Mouse (Mus musculus) embryonic facial prominence, embryonic 15.5 days (tissue): Measurements from ENCODE around the gene Slc34a2. TPM values are rescaled to one million over a fixed set of nuclear protein-coding genes. Genes with fewer than 3 reads are reported as not detected.

Experiments
- ATAC-seq: fragments of 200-750 bp; cut with Nextera tagmentation; 2 replicates; pipeline ENCODE4 v1.8.0; 2017; ENCODE audit warnings: low read depth, moderate TSS enrichment; ENCODE audit not compliant: insufficient number of reproducible peaks, low FRiP score, low TSS enrichment
- H3K27ac ChIP-seq: fragments of 300-500 bp; sonication (generic); replicated peaks from 2 replicates; pipeline ENCODE4 v1.5.1; 2015; ENCODE audit warnings: mild to moderate bottlenecking, inconsistent platforms
- H3K27me3 ChIP-seq: fragments of 300-500 bp; sonication (generic); 2 replicates; pipeline ENCODE4 v1.6.1; 2015; ENCODE audit warnings: inconsistent platforms
- H3K36me3 ChIP-seq: fragments of 300-500 bp; sonication (generic); 2 replicates; pipeline ENCODE4 v1.6.1; 2015; ENCODE audit warnings: mild to moderate bottlenecking, inconsistent platforms
- H3K4me1 ChIP-seq: fragments of 300-500 bp; sonication (generic); 2 replicates; pipeline ENCODE4 v1.6.1; 2015; ENCODE audit warnings: inconsistent platforms
- H3K4me2 ChIP-seq: fragments of 300-500 bp; sonication (generic); replicated peaks from 2 replicates; pipeline ENCODE4 v1.6.1; 2015; ENCODE audit warnings: mild to moderate bottlenecking, inconsistent platforms
- H3K4me3 ChIP-seq: fragments of 300-500 bp; sonication (generic); replicated peaks from 2 replicates; pipeline ENCODE4 v1.5.1; 2015; ENCODE audit warnings: mild to moderate bottlenecking, inconsistent platforms
- H3K9ac ChIP-seq: fragments of 300-500 bp; sonication (generic); 2 replicates; pipeline ENCODE4 v1.6.1; 2015; ENCODE audit warnings: inconsistent platforms
- H3K9me3 ChIP-seq: fragments of 300-500 bp; sonication (generic); replicated peaks from 2 replicates; pipeline ENCODE4 v1.6.1; 2016; ENCODE audit warnings: inconsistent platforms
- WGBS: fragments of 180-500 bp; shearing (Covaris S2); methylation state at CpG from one replicate; pipeline ENCODE4 v1.1.7; 2015; 5-methylcytosine and 5-hydroxymethylcytosine counted together
- polyA plus RNA-seq: library from polyadenylated mRNA; unstranded; fragments of >200 nt; fragmentation: Nextera tagmentation; extraction: Ambion mirVana; gene quantifications from 2 replicates; pipeline ENCODE4 v1.2.1, GENCODE M21; 2015

Slc34a2 gene
- polyA plus RNA-seq, 1 experiment from 2014 or later: 1.4 TPM

DNA sequence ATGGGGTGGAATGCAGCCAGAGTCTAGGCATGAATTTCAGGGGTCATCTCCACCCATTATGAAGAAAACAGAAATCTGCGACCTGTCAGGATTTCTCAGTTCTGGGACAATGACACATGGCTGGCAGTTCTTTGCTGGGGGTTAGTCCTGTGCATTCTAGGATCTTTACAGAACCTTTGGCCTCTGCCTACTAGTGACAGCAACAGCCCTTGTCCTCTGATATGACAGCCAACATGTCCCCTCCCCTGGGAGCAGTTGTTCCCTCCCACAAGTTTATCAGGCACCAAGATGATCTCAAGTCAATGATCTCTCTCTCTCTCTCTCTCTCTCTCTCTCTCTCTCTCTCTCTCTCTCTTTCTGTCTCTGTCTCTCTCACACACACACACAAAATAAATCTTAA, 6.5 kb upstream of the Slc34a2 start:
- H3K9me3 ChIP-seq: no peaks in the 10 kb centered on the region
- no peaks in the 10 kb centered on the region for H3K27me3 ChIP-seq
- no peak overlapping the region for H3K9ac ChIP-seq
- ATAC-seq: no peak
- no peak overlapping the region for H3K4me2 ChIP-seq
- H3K36me3 ChIP-seq: no peaks in the 10 kb centered on the region
- H3K27ac ChIP-seq: no peak overlapping the region
- no peaks in the 10 kb centered on the region for H3K4me1 ChIP-seq
- 89% methylated on average over 1 of the region's 1 CpGs for WGBS
- H3K4me3 ChIP-seq: no peak overlapping the region

DNA sequence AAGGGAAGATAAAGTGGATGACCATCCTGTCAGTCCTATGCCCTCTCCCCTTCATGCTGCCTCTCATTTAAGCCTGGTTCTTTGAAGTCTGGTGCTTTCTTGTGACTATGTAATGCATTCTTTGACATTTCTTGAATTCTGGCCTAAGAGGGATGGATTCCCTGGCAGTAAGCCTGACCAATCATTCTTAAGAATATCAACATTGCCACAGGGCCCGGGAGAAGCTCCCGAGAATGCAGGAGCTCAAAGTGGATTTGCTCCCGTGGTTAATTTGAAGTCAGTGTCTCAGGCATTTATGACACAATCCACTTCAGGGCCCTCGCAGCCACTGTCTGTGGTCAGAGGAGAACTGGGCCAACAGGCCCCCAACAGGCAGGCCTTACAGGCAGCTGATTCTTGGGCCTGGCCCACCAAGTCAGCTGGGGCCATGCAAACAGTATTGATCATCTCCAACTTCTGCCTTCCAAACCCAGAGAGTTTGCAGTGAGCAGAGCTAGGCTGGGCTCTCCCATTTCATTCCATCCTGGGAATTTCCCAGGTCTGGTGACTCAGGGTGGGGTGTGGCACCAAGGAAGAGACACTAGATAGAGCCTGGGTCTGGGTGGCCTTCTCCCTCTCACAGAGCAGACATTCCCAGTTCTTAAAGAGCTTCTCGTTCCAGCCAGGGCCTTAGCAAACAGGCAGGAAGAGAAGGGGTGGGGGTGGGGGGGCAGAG, 4.3 kb downstream of the Slc34a2 start:
- Histone ChIP-seq H3K27me3 (no peaks in the 10 kb centered on the region), H3K4me2 (no peak overlapping the region), H3K9me3 (no peaks in the 10 kb centered on the region), H3K36me3 (no peaks in the 10 kb centered on the region), H3K4me3 (no peak overlapping the region), H3K27ac (no peak overlapping the region), H3K9ac (no peak overlapping the region), H3K4me1 (peaks cover 7% of the 10 kb centered on the region; the same call in 1 of the 2 replicates)
- ATAC-seq: no peak; the same call in 1 of the 2 replicates
- WGBS: 34% methylated on average over 5 of the region's 5 CpGs

DNA sequence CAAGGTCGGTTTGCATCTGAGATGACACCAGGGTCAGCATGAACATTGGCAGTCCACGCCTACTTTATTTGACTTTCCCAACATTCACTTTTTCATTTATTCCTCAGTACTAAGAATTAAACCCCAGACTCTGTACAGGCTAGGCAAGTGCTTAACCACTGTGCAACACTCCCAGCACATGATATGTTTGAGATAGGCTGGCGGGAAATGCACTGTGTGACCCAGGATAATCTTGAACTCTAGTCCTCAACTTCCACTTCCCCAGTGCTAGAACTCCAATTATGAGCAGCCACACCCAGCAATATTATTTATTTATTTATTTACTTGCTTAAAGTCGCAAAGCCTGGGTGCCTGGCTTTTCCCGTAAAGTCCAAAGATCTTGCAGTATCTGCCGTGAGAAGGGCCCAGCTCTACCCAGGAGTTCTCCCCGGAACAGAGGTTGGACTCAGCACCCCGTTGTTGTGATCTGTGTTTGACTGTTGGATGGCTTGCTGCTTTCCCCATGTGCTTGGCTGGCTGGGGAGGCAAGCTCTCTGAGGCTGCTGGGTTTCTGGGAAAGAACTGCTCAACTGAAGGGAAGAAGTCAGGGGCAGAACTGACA, 5.0 kb downstream of the Slc34a2 start:
- Histone ChIP-seq H3K9me3 (no peaks in the 10 kb centered on the region), H3K4me3 (no peak overlapping the region), H3K9ac (no peak overlapping the region), H3K4me1 (peaks cover 7% of the 10 kb centered on the region; the same call in 1 of the 2 replicates), H3K36me3 (no peaks in the 10 kb centered on the region), H3K4me2 (no peak overlapping the region), H3K27ac (no peak overlapping the region), H3K27me3 (no peaks in the 10 kb centered on the region)
- no peak for ATAC-seq
- WGBS: 85% methylated on average over 8 of the region's 8 CpGs

DNA sequence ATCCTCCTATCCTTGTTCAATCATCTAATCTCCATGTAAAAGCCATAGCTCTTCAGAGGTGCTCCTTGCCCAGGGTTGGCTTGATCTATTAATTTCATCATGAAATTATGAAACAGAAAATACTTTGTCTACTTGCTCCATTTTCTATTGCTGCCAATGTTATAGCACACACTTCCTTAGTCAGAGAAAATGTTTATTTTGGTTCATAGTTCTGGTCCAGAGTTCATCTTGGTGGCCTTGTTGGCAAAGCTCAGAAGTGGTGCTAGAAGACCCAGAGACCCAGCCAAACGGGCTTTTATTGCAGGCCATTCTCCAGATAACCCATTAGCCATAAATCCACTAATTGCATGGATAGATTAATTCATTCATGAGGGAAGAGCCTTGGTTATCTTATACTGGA, 5.8 kb downstream of the Slc34a2 start:
- 44% methylated on average over 1 of the region's 1 CpGs for WGBS
- peaks cover 5% of the 10 kb centered on the region for H3K27me3 ChIP-seq
- H3K9me3 ChIP-seq: no peaks in the 10 kb centered on the region
- no peak overlapping the region for H3K27ac ChIP-seq
- no peak overlapping the region for H3K4me3 ChIP-seq
- H3K4me1 ChIP-seq: peaks cover 7% of the 10 kb centered on the region; the same call in 1 of the 2 replicates
- no peak for ATAC-seq
- no peaks in the 10 kb centered on the region for H3K36me3 ChIP-seq
- no peak overlapping the region for H3K9ac ChIP-seq
- H3K4me2 ChIP-seq: no peak overlapping the region

DNA sequence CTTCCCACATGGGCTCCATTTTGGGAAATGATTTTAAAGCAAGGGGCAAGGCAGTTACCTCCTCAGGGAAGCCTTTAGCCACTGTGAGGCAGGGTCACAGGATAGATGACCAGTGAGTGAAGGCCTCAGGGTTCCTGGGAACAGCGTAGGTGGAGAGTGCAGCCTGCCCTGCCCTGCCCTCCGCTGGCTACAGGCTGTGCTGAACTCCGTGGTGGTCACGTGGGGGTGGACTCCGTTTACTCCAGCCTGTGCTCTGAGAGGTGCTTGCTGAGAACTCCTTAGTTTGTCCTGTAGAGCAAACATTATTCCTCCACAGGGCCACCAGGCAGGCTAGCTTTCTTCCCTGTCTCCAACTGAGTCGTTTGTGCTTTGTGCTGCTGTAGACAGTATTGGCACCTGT, 10.1 kb downstream of the Slc34a2 start:
- Histone ChIP-seq H3K9ac (no peak overlapping the region), H3K36me3 (no peaks in the 10 kb centered on the region), H3K27ac (no peak overlapping the region), H3K27me3 (peaks cover 29% of the 10 kb centered on the region), H3K4me3 (no peak overlapping the region), H3K4me1 (peaks cover 7% of the 10 kb centered on the region; the same call in 1 of the 2 replicates), H3K9me3 (no peaks in the 10 kb centered on the region), H3K4me2 (no peak overlapping the region)
- ATAC-seq: no peak
- WGBS: 22% methylated on average over 6 of the region's 6 CpGs

DNA sequence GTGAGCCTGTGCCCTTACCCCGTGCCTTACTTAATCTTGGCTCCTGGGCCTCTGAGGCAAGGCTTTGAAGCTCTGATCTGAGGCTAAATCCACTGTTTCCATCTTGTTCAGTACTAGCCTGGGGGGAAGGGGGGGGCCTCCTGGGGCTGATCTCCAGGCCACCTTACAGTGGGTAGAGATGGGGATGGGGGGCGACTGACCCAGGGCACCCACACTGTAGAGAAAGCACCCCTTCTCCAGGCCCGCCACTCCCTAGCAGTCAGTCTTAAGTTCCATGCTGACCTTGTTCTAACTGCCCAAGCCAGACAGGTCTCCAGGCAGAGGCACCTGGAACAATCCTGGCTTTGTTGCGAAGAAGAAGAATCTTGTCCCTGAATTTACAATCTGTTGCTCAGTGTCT, 10.7 kb downstream of the Slc34a2 start:
- no peak overlapping the region for H3K9ac ChIP-seq

DNA sequence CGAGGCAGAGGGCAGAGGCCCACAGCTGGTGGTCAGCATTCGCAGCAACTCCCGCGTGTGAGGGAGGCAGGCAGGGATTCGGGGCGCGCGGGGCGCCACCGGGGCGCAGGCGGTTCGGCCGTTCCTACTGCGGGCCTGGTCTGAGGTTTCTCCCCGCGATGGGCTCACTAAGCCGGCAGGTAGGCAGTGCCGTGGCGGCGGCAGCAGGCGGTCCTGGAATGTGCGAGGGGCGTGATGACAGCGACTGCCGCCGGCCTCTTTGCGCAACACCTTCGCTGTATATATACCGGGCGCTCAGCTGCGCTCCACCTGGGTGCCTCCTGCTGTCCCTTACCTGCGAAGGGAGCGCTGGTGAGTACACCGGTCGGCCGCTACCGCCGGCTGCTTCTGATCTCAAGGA, 11.2 kb downstream of the Slc34a2 start:
- Histone ChIP-seq H3K4me1 (peaks cover 7% of the 10 kb centered on the region; the same call in 1 of the 2 replicates), H3K27ac (no peak overlapping the region), H3K9me3 (no peaks in the 10 kb centered on the region), H3K4me2 (peak overlapping the region; percentile 55), H3K27me3 (peaks cover 29% of the 10 kb centered on the region), H3K9ac (no peak overlapping the region), H3K4me3 (peak overlapping the region; percentile 32), H3K36me3 (no peaks in the 10 kb centered on the region)
- no peak; the same call in 1 of the 2 replicates for ATAC-seq
- WGBS: 1% methylated on average over 39 of the region's 39 CpGs

More for the DNA sequence above, 10.7 kb downstream of the Slc34a2 start:
- Histone ChIP-seq H3K9me3 (no peaks in the 10 kb centered on the region), H3K36me3 (no peaks in the 10 kb centered on the region), H3K4me1 (peaks cover 7% of the 10 kb centered on the region; the same call in 1 of the 2 replicates), H3K27ac (no peak overlapping the region), H3K4me3 (peak overlapping the region; percentile 32), H3K4me2 (peak overlapping the region; percentile 55), H3K27me3 (peaks cover 29% of the 10 kb centered on the region)
- 27% methylated on average over 4 of the region's 4 CpGs for WGBS
- no peak for ATAC-seq

DNA sequence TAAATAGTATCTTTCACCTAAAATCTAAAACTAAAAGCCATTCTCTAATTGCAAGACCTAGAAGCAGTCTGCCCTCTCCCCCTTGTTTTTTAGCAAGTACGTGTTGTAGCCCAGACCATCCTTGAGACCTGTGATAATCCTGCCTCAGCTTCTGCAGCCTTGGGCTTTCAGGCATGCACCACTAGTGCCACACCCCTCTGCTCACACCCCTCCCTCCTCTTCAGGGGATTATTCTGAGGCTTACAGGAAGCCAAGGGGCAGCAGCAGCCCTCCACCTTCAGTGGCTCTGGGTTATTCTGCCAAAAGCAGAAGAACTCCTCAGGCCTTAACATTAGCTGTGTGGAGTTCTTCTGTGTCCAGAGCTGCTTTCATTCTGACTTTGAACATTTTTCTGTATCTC, 13.1 kb downstream of the Slc34a2 start:
- H3K27me3 ChIP-seq: peaks cover 29% of the 10 kb centered on the region
- no peak overlapping the region for H3K9ac ChIP-seq

DNA sequence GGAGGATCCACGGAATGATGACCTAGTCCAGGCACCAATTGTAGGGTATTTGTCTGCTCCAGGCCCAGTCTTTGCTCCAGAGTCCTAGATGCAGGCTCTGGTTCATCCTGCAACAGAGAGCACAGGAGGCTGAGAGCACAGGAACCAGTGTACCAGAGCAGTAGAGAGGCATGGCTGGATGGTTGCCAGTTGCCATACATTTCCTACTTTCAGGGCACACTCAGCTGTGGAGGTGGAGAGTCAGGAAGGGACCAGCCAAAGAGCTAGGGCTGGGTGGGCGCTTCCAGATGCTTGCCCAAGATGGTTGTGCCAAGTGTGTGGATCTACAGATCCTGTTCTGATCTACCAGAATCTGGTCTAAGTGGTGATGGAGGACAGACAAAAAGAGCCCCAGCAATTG, 15.4 kb downstream of the Slc34a2 start:
- Histone ChIP-seq H3K27me3 (peaks cover 29% of the 10 kb centered on the region), H3K4me3 (no peak overlapping the region), H3K36me3 (no peaks in the 10 kb centered on the region), H3K27ac (no peak overlapping the region), H3K9me3 (no peaks in the 10 kb centered on the region), H3K4me2 (no peak overlapping the region), H3K9ac (no peak overlapping the region), H3K4me1 (peaks cover 7% of the 10 kb centered on the region; the same call in 1 of the 2 replicates)
- WGBS: 90% methylated on average over 2 of the region's 2 CpGs
- no peak for ATAC-seq

More for the DNA sequence above, 13.1 kb downstream of the Slc34a2 start:
- H3K4me3 ChIP-seq: no peak overlapping the region
- no peaks in the 10 kb centered on the region for H3K9me3 ChIP-seq
- no peak for ATAC-seq
- WGBS: 46% methylated on average over 1 of the region's 1 CpGs
- H3K36me3 ChIP-seq: no peaks in the 10 kb centered on the region
- H3K4me1 ChIP-seq: peaks cover 7% of the 10 kb centered on the region; the same call in 1 of the 2 replicates
- H3K27ac ChIP-seq: no peak overlapping the region
- H3K4me2 ChIP-seq: no peak overlapping the region

DNA sequence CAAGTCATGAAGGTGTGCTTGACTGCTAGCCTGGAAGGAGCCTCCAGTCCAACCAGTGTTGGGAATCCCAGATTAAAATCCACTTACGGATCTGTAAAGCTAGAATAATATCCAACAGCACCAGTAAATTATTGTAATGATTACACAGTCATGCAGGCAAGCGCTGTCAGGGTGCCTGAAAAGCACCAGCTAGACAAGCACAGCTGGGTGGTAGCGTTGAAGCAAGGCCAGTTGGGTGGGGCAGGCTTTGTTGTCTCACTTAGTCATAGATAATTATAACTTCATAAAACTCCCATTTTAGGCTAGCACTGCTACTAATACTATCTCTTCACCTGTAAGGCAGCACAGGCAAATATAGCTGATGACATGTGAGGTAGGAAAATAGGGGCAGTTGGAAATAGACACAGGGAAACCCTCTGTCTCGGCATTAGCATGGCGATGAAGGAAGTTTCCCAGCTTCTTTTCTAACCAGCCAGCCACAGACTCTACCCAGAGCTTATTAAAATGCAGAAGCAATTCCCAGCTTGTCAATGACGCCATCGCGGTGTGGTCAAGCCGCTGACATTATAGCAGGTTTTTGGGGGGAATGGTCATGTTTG, 23.8 kb downstream of the Slc34a2 start:
- H3K4me1 ChIP-seq: no peaks in the 10 kb centered on the region

DNA sequence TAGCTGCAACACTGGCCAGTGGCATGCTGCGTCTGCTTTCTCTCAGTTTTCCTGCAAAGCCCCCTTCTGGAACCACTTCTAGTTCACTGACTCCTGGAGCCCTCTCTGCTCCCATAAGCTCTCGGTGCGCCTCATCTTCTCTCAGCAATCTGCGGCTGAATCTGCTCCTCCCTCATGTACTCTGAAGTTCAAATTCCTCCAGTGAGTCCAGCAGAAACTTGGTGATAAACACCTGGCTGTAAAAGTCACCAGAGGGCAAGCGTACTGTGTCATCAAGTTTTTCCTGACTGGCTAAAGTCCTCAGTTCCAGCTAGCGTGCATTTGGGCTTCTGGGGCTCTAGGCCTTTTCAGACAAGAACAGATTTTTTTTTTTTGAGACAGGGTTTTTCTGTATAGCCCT, 36.7 kb downstream of the Slc34a2 start:
- WGBS: 61% methylated on average over 6 of the region's 6 CpGs
- no peaks in the 10 kb centered on the region for H3K4me1 ChIP-seq
- H3K36me3 ChIP-seq: no peaks in the 10 kb centered on the region
- no peaks in the 10 kb centered on the region for H3K27me3 ChIP-seq
- no peaks in the 10 kb centered on the region for H3K9me3 ChIP-seq
- no peak overlapping the region for H3K9ac ChIP-seq
- H3K4me2 ChIP-seq: no peak overlapping the region
- no peak overlapping the region for H3K27ac ChIP-seq
- ATAC-seq: no peak
- no peak overlapping the region for H3K4me3 ChIP-seq

More for the DNA sequence above, 23.8 kb downstream of the Slc34a2 start:
- H3K9me3 ChIP-seq: no peaks in the 10 kb centered on the region
- ATAC-seq: no peak
- H3K27ac ChIP-seq: no peak overlapping the region
- H3K4me3 ChIP-seq: no peak overlapping the region
- H3K27me3 ChIP-seq: no peaks in the 10 kb centered on the region
- no peaks in the 10 kb centered on the region for H3K36me3 ChIP-seq
- H3K4me2 ChIP-seq: no peak overlapping the region
- no peak overlapping the region for H3K9ac ChIP-seq
- WGBS: 89% methylated on average over 9 of the region's 9 CpGs
